Mouse (Mus musculus): ENCODE data around the gene Capn15.

Capn15 gene

DNA sequence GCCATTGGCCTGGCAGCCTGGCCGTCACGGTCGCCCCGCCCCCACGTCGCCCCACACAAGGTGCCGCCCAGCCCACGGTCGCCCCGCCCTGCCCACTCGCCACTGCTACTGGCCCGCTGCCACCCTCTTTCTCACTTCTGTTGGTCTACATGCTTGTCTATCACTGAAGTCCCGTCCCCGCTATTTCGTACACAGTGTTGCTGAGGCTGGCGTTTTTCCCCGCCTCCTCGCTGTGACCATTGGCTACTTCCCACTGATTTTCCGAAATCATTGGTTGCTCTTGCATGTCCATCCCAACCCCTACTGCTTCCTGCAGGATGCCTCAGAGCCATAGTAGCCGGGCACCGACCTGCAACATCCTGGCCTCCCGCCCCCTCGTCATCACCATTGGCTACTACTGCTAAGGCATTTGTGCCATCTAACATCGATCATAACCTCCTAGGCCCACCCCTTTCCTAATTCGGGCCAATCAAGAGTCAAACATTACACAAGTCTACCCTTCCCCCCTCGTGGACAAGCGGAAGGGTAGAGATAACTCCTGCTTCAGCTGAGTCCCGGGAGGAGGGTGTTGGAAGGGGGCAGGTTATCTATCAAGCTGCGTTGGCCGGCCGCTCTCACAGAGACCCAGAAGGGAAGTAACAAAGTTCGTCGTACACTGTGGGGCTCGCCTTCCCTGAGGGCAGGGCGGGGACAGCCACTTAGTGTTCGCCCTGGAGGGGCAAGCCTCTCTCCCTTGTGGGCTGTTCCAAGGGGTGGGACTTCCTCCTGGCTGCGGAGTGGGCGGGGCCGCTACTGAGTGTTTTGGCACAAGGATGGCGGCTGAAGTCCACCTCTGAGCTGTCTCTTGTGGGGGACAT is 65.6 kb downstream of the Capn15 start:
- ATAC-seq (ENCODE audit: low TSS enrichment): peak; percentile 88

DNA sequence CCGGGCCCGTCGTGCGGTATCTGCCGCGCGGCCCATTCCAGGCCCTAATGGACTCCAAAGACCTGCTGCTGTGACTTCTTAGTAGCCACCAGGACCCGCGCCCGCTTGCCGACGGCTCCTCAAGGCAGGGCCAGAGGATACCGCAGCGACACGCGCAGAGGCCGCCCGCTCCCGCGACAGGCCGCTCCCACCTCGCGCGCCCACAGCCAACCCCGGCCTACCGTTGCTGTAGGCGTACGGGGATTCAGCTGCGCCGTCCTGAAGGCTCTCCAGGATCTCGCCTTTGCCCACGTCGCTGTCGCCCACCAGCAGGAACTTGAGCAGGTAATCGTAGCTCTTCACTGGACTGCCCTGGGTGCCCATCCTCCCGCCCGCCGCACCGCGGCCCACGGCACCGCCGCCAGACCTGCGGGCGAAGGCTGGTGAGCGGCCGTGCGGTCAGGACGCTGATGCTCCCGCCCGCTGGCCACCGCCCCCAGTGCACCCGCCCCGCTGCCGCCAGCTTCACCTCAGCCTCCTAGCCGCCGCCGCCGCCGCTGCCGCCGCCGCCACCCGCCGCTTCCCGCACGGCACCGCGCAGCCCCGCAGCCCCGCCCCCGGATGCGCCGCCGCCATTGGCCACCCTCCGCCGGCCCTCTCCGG is 66.3 kb downstream of the Capn15 start, which contains the start of gene Rab40c:
Gene Rab40c (minus strand): TSS at position 584 of the 642 bp plus-strand sequence.
- ATAC-seq (ENCODE audit: low TSS enrichment): no peak

DNA sequence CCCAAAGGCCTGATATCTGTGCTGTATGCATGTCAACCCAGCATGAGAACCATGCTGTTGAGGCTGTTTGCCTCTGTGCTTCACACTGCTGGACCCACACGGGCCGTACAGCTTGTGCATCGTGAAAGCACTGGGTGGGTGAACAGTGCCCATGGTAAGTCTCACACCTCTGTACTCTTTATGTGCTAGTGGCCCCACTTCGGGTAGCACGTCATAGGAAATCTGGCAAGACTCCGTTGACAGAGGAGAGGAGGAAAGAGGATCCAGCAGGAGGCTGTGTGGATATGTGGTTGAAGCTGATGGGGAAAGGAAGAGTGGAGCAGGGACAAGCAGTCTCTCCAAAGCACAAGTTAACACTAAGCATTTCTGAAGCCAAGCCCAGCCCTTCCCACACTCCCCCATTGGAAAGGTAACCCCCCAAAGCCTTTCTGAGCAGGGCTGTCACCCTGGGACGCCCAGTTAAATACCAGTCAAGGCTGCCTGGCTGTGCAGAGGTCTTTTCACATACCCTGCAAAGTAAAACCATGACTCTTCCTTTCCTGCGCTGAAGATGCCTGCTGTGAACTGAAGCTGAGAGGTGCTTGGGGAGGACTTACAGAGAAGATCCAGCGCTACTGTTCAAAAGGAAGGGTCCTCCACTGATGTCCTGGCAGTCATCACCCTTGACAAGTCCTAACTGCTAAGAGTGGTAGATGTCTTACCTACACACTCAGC is 67.4 kb downstream of the Capn15 start:
- ATAC-seq (ENCODE audit: low TSS enrichment): no peak

DNA sequence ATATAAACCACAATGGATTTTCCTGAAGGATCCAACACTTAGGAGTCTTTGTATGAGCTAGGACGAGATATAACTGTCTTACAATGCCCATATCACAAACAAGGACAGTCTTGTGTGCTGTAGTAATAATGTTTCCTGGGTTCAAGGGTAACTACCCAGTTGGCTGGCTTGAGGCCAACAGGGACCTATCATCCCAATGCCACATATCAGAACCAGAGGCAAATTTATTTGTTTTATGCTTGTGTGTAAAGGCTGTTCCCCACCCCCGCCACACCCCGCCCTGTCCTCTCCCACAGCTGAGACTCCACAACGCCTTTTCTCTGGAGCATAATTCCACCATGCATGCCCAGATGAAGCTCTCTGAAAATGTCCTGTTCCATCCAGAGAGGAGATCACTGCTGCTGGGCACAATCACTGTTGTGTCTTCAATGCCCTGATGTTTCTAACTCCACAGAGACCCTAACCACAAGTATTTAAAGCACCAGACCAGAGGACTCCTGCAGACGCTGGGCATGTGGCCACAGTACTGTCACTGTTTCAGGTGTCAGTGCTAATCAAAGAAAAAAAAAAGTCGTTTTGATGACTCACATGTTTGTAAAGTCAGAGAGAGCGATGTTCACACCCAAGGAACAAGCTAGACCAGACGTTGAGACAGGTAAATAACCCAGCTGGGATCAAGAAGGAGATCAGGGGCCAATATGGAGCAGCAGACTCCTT is 68.5 kb downstream of the Capn15 start:
- ATAC-seq (ENCODE audit: low TSS enrichment): no peak

DNA sequence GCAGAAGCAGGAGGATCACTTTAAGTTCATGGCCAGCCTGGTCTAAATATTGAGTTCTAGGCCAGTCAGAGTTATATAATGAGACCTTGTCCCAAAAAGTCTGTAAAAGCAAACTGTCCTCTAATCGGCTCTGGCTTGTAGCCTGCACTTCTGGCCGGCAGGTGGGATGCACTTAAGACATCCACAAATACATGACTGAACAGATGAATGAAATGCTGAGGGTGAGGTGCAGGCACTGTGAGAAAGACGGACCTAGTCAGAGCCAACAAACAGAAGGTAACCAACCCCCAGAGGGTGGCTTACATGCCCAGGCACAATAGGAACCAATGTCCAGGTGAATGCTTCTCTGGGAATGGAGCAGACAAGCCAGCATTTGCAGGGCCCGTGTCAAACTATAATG is 71.3 kb downstream of the Capn15 start:
- no peak for ATAC-seq (ENCODE audit: low TSS enrichment)

DNA sequence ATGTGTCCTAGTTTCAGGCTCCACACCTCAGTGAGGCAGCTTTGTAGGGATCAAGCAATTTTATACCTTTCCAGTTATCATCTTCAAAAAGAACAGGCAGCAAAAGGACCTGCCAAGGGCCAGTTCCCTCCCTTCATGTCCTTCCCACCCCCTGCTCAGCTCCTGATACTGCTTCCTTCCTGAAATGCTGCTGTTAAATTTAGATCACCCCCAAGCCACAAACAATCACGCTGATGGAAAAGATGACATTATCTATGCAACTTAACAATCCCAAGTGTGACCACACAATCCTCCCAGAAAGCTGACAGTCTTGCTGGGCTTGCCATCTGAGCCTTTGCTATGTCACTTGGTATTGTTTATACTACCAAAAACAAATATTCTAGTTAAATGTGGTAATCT is 71.7 kb downstream of the Capn15 start:
- ATAC-seq (ENCODE audit: low TSS enrichment): no peak

DNA sequence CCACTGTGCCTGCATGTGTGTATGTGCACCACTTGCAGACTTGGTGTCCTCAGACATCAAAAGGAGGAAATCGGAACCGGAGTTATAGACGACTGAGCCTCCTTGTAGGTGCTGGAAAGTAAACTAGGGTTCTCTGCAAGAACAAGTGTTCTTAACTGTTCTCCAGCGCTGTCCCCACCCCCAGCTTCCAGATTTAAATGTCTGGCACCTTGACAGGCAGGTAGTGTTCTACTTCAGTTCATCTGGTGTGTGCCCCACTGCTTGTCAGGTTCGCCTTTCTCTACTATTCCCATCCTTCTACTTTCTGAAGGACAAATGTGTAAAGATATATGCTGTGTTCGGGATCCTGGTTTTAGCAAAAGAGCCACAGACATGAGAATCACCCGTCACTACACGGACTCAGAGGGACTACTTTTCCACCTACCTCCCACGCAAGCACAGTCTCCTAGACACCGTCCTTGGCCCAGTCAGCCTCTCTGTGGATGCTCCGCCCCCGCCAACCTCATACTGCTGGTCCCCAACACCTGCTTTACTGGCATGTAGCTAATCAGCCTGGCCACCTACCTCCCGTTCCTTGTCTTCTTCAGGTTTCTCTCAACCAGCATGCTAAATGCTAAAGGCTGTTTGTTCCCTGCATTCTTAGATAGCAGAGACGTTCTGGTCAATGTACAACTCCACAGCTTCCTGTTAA is 72.3 kb downstream of the Capn15 start:
- peak; percentile 78 for ATAC-seq (ENCODE audit: low TSS enrichment)

DNA sequence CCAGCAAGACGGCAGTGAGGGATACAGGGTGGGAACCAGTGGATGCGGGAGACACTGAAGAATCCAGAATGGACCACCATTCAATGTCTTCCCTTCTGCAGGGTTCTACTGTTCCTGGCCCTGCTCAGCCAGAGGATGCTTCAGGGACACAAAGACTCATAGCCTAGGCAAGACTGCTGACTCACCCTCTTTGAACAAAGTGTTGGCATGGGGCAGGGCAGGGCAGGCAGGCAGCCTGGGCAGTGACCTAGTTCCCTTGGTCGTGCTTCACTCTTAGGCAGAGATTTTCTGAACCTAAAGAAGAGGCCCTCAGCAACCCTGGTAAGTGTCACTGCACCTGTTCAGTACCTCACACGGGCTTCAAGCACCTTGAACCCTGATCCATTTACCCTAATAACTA is 73.8 kb downstream of the Capn15 start:
- no peak for ATAC-seq (ENCODE audit: low TSS enrichment)
